ENCODE assay signal across 8 mouse cellular contexts in genomic region chr3:104638403-104638779, GRCm38 (mm10). TPM values are rescaled to one million over a fixed set of nuclear protein-coding genes. Genes with fewer than 3 reads are reported as not detected.
DNase-seq lines count a peak whose midpoint lies in the region; ATAC-seq and TF ChIP-seq lines count a peak whose summit lies in the region.

Gene Slc16a1, plus strand, starts transcription at chr3:104638668.

- peak within 1 kb of the TSS; percentile 0; the same call in 1 of the 2 replicates for H3K27ac ChIP-seq in forebrain, embryonic 13.5 days
- peak within 1 kb of the TSS; percentile 67 for H3K27ac ChIP-seq in neural tube, embryonic 15.5 days (replicated peaks)

- intact Hi-C loops in heart, postnatal 10 days (cut with DNase I): no loop called here

- H3K4me1 ChIP-seq in E14TG2a.4 (replicated peaks; ENCODE audit: low read depth, low read length): peaks cover 31% of the 10 kb centered on the region
- H3K4me1 ChIP-seq in forebrain, embryonic 13.5 days: peaks cover 22% of the 10 kb centered on the region
- H3K4me1 ChIP-seq in neural tube, embryonic 15.5 days: peaks cover 19% of the 10 kb centered on the region

- peak within 1 kb of the TSS; percentile 97 for H3K4me3 ChIP-seq in E14TG2a.4 (replicated peaks; ENCODE audit: low read length)
- peak within 1 kb of the TSS; percentile 91 for H3K4me3 ChIP-seq in forebrain, embryonic 13.5 days
- peak within 1 kb of the TSS; percentile 78 for H3K4me3 ChIP-seq in neural tube, embryonic 15.5 days (replicated peaks)

- no peaks in the 10 kb centered on the region for H3K27me3 ChIP-seq in E14TG2a.4 (ENCODE audit: insufficient read depth, low read length)
- H3K27me3 ChIP-seq in forebrain, embryonic 13.5 days: no peaks in the 10 kb centered on the region
- H3K27me3 ChIP-seq in neural tube, embryonic 15.5 days (replicated peaks): no peaks in the 10 kb centered on the region

- TF ChIP-seq CTCF in E14TG2a.4 (conservative IDR thresholded peaks at IDR 0.05; ENCODE audit: low read length): no peak

- peak within 1 kb of the TSS; percentile 89 for H3K9ac ChIP-seq in forebrain, embryonic 13.5 days
- H3K9ac ChIP-seq in neural tube, embryonic 15.5 days (replicated peaks): peak within 1 kb of the TSS; percentile 69

- H3K4me2 ChIP-seq in forebrain, embryonic 13.5 days: peak within 1 kb of the TSS; percentile 93
- H3K4me2 ChIP-seq in neural tube, embryonic 15.5 days: peak within 1 kb of the TSS; percentile 96

- under 1% methylated on average over 35 of the region's 50 CpGs for WGBS in forebrain, embryonic 13.5 days
- under 1% methylated on average over 50 of the region's 50 CpGs for WGBS in neural tube, embryonic 15.5 days

- H3K36me3 ChIP-seq in E14TG2a.4 (ENCODE audit: insufficient read depth, low read length): no peaks in the 10 kb centered on the region; the same call in 1 of the 2 replicates
- no peaks in the 10 kb centered on the region for H3K36me3 ChIP-seq in forebrain, embryonic 13.5 days (ENCODE audit: poor library complexity, severe bottlenecking)
- H3K36me3 ChIP-seq in neural tube, embryonic 15.5 days: no peaks in the 10 kb centered on the region

- H3K9me3 ChIP-seq in E14TG2a.4 (ENCODE audit: low read length): no peaks in the 10 kb centered on the region
- no peaks in the 10 kb centered on the region for H3K9me3 ChIP-seq in forebrain, embryonic 13.5 days (replicated peaks)
- H3K9me3 ChIP-seq in neural tube, embryonic 15.5 days (replicated peaks): no peaks in the 10 kb centered on the region

- ATAC-seq in forebrain, embryonic 13.5 days: peak; percentile 99
- peak; percentile 99 for ATAC-seq in neural tube, embryonic 15.5 days (ENCODE audit: low FRiP score)

- DNase-seq in c-Kit-positive CD71-positive TER-119-positive erythroid progenitor cells, embryonic 14.5 days (ENCODE audit: low spot score): peak; percentile 92
- DNase-seq in heart, postnatal 10 days: peak; percentile 92 to 95
- peak; percentile 93 for DNase-seq in layer of hippocampus, adult 11-12 months (ENCODE audit: low spot score)
- DNase-seq in lung, adult 18-20 months: peak; percentile 89 to 90
- DNase-seq in testis, postnatal 14 days (ENCODE audit: low spot score): peak; percentile 93

RNA-seq across cellular contexts. Expression of gene Slc16a1, which starts in this region (rescaled TPM):
- polyA plus RNA-seq in forebrain, embryonic 13.5 days (2015; fragmentation: Nextera tagmentation; extraction: Ambion mirVana): 18.4 and 19.7 TPM in 2 replicates
- 100 to 1,000 TPM; 173 to 202 TPM for total RNA-seq in heart, postnatal 10 days (2021)
- 10.5 and 16.8 TPM in 2 replicates for polyA plus RNA-seq in neural tube, embryonic 15.5 days (2015; fragmentation: Nextera tagmentation; extraction: Ambion mirVana)

Comparison
In these comparisons a context has a peak if more than half of its experiments do, and no peak if none do; other contexts are left out.
1. Peak in every context shown above with its lines: DNase-seq, ATAC-seq, H3K4me3 ChIP-seq and H3K27ac ChIP-seq.